Mouse (Mus musculus) kidney, adult 11 months (tissue): Measurements from ENCODE around the gene Adamts2.

ENCODE experiments used
- DNase-seq: peaks from one replicate; pipeline ENCODE4 v3.0.0; 2022

The Adamts2 gene

GRCm38 (mm10) chr11:50850989-50851601, 249.2 kb downstream of the Adamts2 start:
- DNase-seq: no peak
